Mouse (Mus musculus): ENCODE data around the gene Ankrd10.

DNA sequence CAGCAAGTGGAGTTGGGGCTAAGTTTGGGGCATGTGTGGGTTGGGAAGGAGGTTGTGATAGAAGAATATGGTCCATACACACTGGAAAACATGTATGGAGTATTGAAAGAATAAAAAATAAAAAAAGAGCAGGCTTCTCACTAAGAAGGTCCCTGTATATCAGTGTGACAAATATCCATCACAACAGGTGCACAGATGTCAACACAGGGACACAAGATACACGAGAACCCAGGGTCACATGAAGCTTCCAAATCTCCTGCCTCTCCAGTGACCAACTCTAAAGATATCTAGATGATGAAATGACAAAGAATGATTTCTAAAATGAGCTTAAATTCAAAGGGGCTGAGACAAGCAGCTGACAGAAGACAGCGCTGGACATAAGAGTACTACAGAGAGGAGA lies 32.8 kb upstream of the Ankrd10 start:
- TF ChIP-seq CTCF (IDR thresholded peaks at IDR 0.05) (no peak), POLR2A (IDR thresholded peaks at IDR 0.05; ENCODE audit: insufficient read depth, low read depth, low read length) (no peak)
